Mouse (Mus musculus): Measurements from ENCODE around the gene Spryd7.

Spryd7 gene

DNA sequence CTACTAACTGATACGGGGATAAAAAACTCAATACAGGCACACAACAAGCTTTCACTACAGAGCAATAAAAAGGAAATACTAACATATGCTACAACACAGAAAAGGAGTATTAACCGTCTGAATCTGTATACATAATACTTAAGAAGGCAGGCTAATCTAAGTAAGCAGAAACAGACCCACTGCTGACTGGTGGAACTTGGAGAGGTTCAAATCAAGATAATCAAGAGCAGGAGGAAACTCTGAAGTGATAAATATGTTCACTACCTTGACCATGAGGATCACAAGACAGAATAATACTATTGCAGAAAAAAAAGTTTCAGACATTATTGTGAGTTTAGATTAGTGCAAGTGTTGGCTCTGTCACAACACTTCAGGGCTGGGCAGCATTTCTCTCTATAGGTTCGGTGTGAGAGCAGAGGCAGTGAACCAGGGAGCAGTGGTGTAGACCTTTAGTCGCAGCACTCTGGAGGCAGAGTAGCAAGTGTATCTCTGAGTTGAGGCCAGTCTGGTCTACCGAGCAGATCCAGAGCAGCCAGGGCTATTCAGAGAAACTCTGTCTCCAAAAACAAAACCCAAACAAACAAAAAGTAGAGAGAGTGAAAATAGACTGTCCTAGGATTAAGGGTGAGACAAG is 19.9 kb downstream of the Spryd7 start:
- DNase-seq (ENCODE audit: inconsistent age in 2 of 2, low spot score in 1 of 2) = no peak

DNA sequence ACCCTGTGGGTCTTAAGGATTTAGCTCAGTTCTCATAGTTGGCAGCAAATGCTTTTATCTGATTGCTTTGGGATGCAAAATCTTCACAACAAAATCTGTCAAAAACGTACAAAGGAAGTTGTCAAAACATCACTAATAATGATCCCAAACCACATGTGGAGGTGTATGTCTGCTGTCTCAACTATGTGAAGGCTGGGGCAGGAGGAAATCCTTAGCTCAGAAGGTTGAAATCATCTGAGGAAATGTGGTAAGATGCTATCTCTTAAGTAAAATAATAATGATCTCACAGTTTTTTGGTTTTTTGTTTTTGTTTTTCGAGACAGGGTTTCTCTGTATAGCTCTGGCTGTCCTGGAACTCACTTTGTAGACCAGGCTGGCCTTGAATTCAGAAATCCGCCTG is 20.9 kb downstream of the Spryd7 start:
- no peak for DNase-seq (ENCODE audit: inconsistent age in 2 of 2, low spot score in 1 of 2)

DNA sequence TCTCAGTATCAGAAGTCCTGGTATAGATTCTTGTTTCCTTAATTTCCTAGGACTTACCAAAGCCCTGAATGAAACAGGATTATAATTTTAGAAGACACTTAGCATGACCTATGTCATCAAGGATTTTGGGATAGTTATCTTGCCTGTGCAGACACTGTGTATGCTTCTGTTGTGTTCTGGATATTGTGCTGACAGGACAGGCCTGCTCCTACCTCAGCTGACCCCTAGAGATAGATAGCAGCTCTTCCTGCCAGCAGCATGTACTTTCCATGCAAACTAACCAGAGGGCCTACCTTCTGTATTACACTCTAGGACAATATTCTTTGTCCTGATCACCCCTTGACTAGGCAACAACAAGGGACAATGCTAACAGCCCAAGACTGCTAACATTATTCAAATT is 25.7 kb downstream of the Spryd7 start:
- DNase-seq (ENCODE audit: inconsistent age in 2 of 2, low spot score in 1 of 2) = no peak

DNA sequence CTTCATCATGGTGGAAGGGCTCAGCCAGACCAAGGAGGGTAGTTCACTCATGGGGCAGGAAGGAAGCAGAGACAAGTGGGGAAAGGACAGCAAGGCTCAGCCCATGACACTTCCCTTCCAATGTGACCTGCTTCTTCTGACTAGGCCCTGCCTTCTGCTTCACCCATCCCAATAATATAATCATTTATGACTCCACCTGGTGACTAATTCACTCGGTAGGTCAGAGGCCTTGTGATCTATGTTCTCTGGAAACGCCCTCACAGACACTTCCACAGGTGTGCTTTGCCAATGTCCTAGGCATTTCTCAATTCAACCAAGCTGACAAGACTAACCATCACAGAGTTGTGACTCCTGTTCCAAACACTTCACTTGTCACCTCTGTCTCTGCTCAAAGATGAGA is 26.3 kb downstream of the Spryd7 start:
- no peak for DNase-seq (ENCODE audit: inconsistent age in 2 of 2, low spot score in 1 of 2)

DNA sequence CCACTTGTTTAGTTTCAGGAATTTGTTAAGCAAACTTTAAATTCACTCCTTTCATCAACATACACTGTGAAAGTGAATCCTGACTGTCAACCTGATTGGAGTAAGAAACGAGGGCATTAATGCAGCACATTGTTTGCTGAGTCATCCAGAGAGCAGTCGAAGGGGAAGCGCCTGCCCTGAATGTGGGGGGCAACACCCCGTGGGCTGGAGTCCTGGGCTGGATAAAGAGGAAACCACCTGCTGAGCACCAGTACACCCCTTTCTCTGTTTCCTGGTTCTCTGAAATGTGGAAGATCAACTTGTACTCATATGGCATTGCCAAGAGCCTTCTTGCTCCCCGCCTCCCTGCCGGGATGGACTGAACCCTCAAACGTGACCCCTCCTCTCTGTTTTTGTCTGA is 27.2 kb downstream of the Spryd7 start:
- no peak for DNase-seq (ENCODE audit: inconsistent age in 2 of 2, low spot score in 1 of 2)

DNA sequence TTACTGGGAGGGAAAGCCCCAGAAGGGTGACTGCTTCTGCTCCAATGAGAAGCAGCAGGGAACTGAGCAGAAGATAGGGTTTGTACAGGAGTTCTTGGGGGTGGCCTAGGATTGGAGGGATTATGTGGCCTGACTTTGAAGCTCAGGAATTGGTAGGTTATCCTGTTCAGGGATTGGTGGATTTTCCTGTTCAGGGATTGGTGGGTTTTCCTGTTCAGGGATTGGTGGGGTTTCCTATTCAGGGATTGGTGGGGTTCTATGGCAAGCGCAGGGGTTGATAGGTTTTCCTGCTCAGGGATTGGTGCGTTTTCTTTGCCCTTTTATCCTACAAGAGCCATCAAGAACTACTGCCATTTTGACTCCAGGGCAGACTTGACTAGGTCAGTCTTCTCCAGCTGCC is 30.7 kb downstream of the Spryd7 start:
- DNase-seq (ENCODE audit: inconsistent age in 2 of 2, low spot score in 1 of 2) = no peak

DNA sequence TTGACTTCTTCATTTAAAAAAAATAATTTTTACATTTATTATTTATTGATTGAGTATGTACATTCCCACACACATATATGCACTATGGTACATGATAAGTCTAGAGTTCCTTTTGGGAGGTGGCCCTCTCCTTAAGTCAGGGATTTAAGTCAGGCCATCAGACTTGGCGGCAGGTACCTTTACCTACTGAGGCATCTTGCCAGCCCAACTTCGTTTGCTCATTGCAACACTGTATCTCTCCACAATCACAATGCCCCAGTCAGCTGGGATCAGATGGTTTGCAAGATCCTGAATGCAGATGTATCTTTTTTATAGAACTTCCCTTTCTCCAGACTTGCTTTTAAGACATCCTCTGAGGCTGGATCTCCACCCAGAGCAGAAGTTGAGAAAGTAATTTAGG is 32.9 kb downstream of the Spryd7 start:
- DNase-seq (ENCODE audit: inconsistent age in 2 of 2, low spot score in 1 of 2) = no peak

DNA sequence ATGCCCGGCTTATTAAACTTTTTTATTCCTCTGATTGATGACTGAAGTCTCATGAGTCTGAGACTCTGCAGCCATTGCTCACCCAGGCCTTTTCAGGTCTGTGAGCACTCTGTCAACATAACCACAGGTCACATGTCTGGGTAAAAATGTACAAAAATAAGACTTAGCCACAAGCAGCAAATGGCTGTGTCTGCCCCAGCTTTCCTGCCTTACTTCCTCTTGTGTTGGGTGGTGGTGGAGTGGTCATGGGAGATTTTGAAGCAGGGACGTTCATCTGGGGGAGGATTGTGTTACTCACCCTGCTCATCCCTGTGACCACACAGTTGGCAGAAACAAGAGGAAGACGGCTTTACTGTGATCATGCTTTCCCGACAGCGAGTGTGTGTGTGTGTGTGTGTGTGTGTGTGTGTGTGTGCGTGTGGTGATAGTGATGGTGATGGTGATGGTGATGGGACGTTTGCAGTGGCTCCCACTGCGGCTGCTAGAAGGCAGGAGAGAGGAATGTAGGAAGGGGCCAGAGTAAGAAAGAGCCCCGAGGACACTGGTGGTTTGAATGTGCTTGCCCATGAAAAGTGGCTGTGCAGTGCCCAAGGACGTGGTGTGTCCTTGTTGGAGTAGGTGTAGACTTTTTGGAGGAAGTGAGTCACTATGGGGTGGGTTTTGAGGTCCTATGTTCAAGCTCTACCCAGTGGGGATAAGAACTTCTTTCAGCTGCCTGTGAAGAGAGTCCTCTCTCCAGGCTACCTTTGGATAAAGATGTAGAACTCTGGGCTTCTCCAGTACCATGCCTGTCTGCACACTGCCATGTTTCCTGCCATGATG is 37.8 kb downstream of the Spryd7 start:
- DNase-seq (ENCODE audit: inconsistent age in 2 of 2, low spot score in 1 of 2) = peak; percentile 13 to 36

DNA sequence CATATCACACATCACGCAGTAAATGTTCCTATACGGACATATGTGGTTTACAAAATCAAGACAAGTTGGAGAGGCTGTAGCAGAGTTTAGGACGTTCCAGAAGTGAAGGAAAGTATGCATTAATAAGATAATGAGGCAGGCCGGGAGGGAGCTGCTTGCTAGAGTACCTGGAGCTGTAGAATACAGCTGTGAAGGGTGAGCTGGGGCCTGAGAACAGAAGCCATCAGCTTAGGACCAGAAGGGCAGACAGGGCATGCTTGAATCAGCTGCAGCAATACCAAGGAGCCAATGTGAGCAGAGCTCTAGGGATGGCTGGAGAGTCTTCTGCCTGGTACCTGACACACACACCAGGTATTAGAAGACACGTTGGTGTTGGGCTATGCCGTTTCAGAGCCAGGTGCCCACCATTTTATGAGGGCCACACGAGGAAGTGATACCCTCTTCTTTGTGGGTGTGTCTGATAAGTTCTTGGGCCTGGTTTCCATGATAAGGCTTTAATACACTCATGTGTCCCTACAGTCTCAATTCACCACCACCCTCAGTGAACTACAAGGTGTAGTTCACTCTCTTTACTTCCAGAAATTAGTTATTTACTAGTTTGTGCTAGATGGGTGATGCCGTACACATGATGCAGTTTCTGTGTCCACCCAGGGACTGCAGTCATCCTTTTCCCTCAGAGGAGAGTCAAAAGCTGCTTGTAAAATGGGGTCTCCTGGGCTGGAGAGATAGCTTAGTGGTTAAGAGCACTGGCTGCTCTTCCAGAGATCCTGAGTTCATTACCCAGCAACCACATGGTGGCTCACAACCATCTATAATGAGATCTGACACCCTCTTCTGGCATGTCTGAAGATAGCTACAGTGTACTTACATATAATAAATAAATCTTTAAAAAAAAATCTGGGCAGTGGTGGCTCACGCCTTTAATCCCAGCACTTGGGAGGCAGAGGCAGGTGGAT is 39.9 kb downstream of the Spryd7 start:
- no peak for DNase-seq (ENCODE audit: inconsistent age in 2 of 2, low spot score in 1 of 2)

DNA sequence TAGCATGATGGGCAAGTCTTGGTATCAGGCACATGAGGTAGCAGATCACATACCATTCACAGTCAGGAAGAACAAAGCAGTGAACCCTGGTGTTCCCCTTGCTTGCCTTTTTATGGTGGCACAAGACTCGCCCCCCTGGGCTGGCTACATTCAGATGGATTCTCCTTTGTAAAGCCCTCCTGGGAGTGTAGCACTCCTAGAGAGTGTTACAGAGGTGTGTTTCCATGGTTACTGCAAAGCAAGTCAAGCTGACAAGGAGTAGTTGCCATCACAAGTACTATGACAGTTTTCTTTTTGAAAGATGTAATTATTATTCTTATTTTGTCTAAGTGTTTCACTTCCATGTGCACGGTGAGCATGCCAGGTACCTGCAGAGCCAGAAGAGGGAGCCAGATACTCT is 45.2 kb downstream of the Spryd7 start:
- no peak for DNase-seq (ENCODE audit: inconsistent age in 2 of 2, low spot score in 1 of 2)

DNA sequence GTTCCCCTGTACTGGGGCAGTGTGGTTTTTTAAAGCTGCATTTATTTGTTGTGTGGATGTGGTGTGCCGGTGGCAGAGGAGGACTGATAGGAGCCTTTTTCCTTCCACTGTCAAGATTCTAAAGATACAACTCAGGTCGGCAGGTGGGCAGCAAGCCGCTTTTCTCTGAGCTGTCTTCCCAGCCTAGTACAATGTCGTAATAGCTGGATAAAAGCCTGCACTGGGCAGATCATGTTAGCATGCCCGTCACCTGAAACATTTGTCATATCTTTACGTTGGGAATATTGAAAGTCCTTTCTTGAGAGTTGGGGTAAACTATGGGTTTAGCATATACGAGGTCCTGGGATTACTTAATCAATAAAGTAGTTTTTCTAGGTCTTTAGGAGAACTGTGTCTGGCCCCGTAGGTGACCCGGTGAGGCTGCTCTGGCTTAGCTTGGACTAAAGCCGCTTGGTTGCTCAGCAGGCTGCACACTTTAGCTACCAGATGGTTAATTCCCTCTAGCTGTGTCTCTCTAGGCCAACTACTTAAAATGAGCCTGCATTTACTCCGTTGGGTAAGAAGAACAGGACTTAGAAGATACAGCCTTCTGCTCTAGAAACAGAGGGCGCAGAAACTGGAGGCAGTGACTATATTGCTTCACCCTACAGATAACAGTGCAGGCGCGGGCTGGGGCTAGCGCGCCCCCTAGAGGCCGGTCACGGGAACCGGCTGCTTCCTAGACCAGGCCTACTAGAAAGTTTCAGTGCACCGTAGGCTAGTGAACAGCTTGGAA is 58.8 kb downstream of the Spryd7 start:
- peak; percentile 75 to 90 for DNase-seq (ENCODE audit: inconsistent age in 2 of 2, low spot score in 1 of 2)

DNA sequence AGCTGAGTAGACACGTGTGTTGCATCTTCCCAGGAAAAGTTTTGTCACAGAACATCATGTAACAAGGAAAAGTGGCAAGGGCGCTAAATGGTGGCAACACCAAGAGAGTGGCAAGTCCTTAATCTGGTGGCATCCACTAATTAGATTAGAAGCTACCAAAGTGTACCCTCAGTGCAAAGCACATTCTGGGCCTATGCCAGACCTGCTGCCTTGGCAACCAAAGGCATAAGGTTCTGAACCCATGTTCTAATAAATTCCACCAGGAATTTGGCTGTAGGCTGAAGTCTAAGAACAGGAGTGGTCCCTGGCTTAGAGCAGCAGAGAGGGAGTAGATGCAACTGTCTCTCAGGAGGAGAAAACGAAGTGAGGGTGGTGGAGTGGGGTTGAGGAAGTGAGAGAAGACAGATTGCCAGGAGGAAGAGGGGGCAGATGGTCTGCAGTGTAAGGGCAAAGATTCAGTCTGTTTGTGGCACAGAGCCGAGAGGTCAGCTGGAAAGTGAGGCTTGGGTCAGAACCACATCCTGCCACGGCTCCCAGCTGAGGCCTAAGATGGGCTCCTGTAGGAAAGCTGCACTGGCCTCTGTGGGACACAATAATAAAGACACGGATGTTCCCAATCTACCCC is 63.1 kb downstream of the Spryd7 start:
- DNase-seq (ENCODE audit: inconsistent age in 2 of 2, low spot score in 1 of 2) = peak in 1 of 2 experiments; percentile 8

Measured in adrenal gland, adult (tissue).